Comparison of ENCODE assay signal across 32 mouse cellular contexts in genomic region chr4:63748061-63748730, GRCm38 (mm10). TPM values are rescaled to one million over a fixed set of nuclear protein-coding genes. Genes with fewer than 3 reads are reported as not detected.
"Had no signal": no experiment of that assay in that cellular context is flagged by ENCODE, and none has a peak within 500 bp of the region (broad histone marks: within the 10 kb centered on the region; RNA-seq: fewer than 3 reads in every experiment).

No protein-coding gene starts in this region.

- H3K27ac ChIP-seq: hindbrain, embryonic 13.5 days; hindbrain, embryonic 15.5 days; hindbrain, postnatal 0 days; intestine, embryonic 15.5 days; kidney, embryonic 15.5 days; kidney, postnatal 0 days; limb, embryonic 13.5 days; limb, embryonic 15.5 days; liver, embryonic 12.5 days; liver, embryonic 14.5 days had no signal

- H3K36me3 ChIP-seq: heart, embryonic 12.5 days; hindbrain, embryonic 13.5 days; hindbrain, embryonic 15.5 days; intestine, embryonic 15.5 days; kidney, embryonic 15.5 days; limb, embryonic 13.5 days; limb, embryonic 15.5 days; liver, embryonic 12.5 days had no signal

- H3K9ac ChIP-seq: heart, embryonic 12.5 days; hindbrain, embryonic 13.5 days; hindbrain, embryonic 15.5 days; intestine, embryonic 15.5 days; kidney, embryonic 15.5 days; limb, embryonic 13.5 days; limb, embryonic 15.5 days; liver, embryonic 12.5 days; liver, embryonic 14.5 days had no signal

- H3K4me2 ChIP-seq: heart, embryonic 12.5 days; hindbrain, embryonic 13.5 days; hindbrain, embryonic 15.5 days; intestine, embryonic 15.5 days; kidney, embryonic 15.5 days; limb, embryonic 13.5 days; limb, embryonic 15.5 days; liver, embryonic 12.5 days had no signal

- ATAC-seq: hindbrain, postnatal 0 days; intestine, embryonic 15.5 days; liver, embryonic 12.5 days had no signal

- DNase-seq: gastrocnemius, postnatal 14 days; gastrocnemius, postnatal 36 days; heart, adult 18-20 months; heart, postnatal 10 days; kidney, adult 11 months; kidney, adult 2 months; kidney, adult 9 months; kidney, postnatal 14 days; kidney, postnatal 36 days; layer of hippocampus, adult 9-11 months; layer of hippocampus, postnatal 36 days; left cerebral cortex, postnatal 4 days had no signal

- H3K4me3 ChIP-seq: heart, embryonic 12.5 days; hindbrain, embryonic 13.5 days; hindbrain, embryonic 15.5 days; intestine, embryonic 15.5 days; kidney, embryonic 15.5 days; limb, embryonic 13.5 days; limb, embryonic 15.5 days; liver, embryonic 12.5 days had no signal

- H3K27me3 ChIP-seq: hindbrain, embryonic 13.5 days; hindbrain, embryonic 15.5 days; intestine, embryonic 15.5 days; kidney, embryonic 15.5 days; limb, embryonic 13.5 days; limb, embryonic 15.5 days; liver, embryonic 12.5 days had no signal

- H3K4me1 ChIP-seq: liver, embryonic 12.5 days had no signal

- H3K9me3 ChIP-seq: heart, embryonic 12.5 days; hindbrain, embryonic 13.5 days; hindbrain, embryonic 15.5 days; intestine, embryonic 15.5 days; kidney, embryonic 15.5 days; limb, embryonic 13.5 days; limb, embryonic 15.5 days; liver, embryonic 12.5 days had no signal

RNA-seq across cellular contexts. Expression of gene Tnfsf15, which starts 3.3 kb away (rescaled TPM):
- total RNA-seq: gastrocnemius, adult 18-20 months; gastrocnemius, postnatal 36 days; heart, adult 18-20 months; heart, postnatal 10 days; heart, postnatal 25 days; hematopoietic stem cell, adult 5-6 weeks; layer of hippocampus, adult 18-20 months; layer of hippocampus, adult 8-10 months; layer of hippocampus, postnatal 14 days; layer of hippocampus, postnatal 36 days; left cerebral cortex, postnatal 4 days had no signal
- polyA plus RNA-seq: heart, embryonic 14.5 days; hindbrain, embryonic 13.5 days; limb, embryonic 11.5 days; liver, adult 2 months; liver, embryonic 12.5 days had no signal
